Mouse (Mus musculus): Measurements from ENCODE around the gene Gabrr3.

The Gabrr3 gene

DNA sequence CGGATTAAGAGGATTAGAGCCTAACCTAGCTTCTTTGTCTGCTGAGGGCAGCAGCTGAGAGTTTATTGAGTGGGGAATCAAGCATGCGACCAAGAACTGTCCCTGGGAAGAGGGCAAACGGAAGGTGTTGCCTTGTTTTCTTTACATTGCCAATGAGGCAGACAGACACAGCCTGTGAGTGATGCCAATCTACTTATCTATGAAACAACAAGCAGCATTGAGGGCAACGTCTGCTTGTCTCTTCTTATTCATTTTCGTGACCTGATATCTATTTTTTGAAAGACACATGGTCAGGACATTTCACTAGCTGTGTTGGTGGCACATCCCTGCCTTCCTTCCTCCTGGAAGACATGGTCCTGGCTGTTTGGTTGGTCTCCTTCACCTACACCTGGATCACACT is at the start of gene Gabrr3:
Gene Gabrr3, plus strand, starts transcription at position 301 of the 400 bp plus-strand sequence.
- no peak for ATAC-seq (ENCODE audit: insufficient number of reproducible peaks, low FRiP score, low TSS enrichment)

GRCm38 (mm10) chr16:59363893-59364292 is 43.2 kb upstream of the Gabrr3 start, which contains the start of gene Olfr209:
Gene Olfr209 (minus strand): TSS chr16:59363993.
- ATAC-seq (ENCODE audit: insufficient number of reproducible peaks, low FRiP score, low TSS enrichment): no peak

DNA sequence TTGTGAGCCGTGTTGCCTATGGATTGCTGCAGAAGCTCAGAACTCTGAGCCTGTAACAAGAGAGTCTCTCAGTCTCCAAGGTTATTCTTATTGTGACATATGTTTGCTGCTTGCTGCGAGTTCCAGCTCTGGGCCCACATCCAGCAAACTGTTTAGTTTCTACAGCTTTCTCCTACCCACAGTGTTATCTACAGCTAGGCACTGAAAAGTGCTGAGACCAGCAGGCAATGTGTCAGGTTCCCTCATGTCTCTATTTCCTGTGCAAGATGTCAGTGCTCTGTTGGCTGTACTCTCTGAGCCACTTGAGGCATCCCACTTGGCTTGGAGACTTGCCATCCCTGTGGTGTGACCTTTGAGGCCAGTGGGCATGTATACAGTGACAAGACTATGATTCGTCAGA is 13.8 kb upstream of the Gabrr3 start:
- ATAC-seq (ENCODE audit: insufficient number of reproducible peaks, low FRiP score, low TSS enrichment): peak; percentile 98

- peak; percentile 58; the same call in 1 of the 2 replicates for ATAC-seq (ENCODE audit: insufficient number of reproducible peaks, low FRiP score, low TSS enrichment)
Measured at GRCm38 (mm10) chr16:59401102-59401501, 6.0 kb upstream of the Gabrr3 start.

GRCm38 (mm10) chr16:59401985-59402384 is 5.1 kb upstream of the Gabrr3 start:
- no peak for ATAC-seq (ENCODE audit: insufficient number of reproducible peaks, low FRiP score, low TSS enrichment)

DNA sequence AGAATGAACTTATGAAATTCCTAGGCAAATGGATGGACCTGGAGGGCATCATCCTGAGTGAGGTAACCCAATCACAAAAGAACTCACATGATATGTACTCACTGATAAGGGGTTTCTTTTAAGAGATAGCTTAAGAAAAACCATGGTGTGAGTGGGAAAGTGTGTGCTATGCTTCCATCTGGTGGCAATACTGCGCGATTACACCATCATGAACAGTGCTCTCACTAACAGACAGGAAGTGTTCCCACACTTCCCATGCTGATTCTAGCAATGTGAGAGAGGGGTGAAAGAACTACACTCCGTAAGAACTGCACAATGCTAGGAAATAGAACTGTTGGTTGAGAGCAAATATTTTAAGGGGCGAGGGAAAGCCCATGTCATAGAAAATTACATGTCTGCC is 3.4 kb upstream of the Gabrr3 start:
- ATAC-seq (ENCODE audit: insufficient number of reproducible peaks, low FRiP score, low TSS enrichment): no peak

GRCm38 (mm10) chr16:59404798-59405197 is 2.3 kb upstream of the Gabrr3 start:
- ATAC-seq (ENCODE audit: insufficient number of reproducible peaks, low FRiP score, low TSS enrichment): no peak

- ATAC-seq (ENCODE audit: insufficient number of reproducible peaks, low FRiP score, low TSS enrichment): no peak
Measured at GRCm38 (mm10) chr16:59409341-59409748, 2.2 kb downstream of the Gabrr3 start.

GRCm38 (mm10) chr16:59409800-59410199 is 2.7 kb downstream of the Gabrr3 start:
- no peak for ATAC-seq (ENCODE audit: insufficient number of reproducible peaks, low FRiP score, low TSS enrichment)

DNA sequence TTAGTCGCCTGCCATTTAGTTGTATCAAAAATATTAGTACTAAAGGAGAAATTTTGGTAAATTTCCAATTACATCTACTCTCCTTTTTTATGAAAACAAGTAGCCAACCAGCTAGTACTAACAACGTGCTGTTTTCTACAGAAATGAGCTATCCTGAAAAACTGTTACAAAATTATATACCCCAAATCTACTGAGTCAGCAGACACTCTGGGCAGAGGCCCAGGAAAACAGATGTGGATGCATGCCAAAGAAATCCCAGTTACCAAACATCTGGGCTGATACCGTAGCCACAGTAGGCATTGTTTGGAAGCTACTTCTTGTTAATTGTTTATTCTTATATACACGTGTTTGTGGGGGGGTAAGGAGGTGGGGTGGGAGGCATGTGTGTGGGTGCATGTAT is 6.3 kb downstream of the Gabrr3 start:
- no peak for ATAC-seq (ENCODE audit: insufficient number of reproducible peaks, low FRiP score, low TSS enrichment)

DNA sequence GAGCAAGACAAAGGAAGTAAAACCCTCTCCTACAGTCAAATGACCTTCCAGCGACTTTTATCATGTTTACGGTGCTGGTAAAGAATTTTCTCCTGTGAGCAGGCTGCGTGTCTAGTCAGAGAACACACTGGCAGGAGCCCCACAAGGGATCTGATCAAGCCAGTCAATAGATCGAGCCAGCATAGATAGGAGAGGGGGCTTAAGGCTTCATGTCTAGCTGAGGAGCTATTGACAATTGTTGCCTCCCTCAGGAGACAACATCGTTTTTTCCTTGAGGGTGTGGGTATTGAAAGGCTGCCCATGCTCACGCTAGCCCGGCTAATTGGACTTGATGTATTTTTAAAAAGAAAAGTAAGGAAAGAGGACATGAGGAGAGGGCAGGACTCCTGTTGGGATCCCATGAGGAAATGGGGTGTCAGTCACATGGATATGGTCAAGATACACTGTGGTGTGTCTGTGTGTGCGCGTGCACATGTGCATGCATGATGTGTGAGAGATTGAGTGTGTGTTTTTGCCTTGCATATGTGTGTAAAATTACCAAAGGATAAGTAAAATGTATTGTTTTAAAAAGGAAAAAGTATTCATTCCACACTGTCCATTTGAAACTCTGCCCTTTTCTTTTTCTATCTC is 13.2 kb downstream of the Gabrr3 start:
- ATAC-seq (ENCODE audit: insufficient number of reproducible peaks, low FRiP score, low TSS enrichment): 0 out of 2 replicates have a peak, but pooled peaks have one; percentile 36

GRCm38 (mm10) chr16:59420867-59421251 is 13.7 kb downstream of the Gabrr3 start:
- ATAC-seq (ENCODE audit: insufficient number of reproducible peaks, low FRiP score, low TSS enrichment): peak; percentile 86; the same call in 1 of the 2 replicates

DNA sequence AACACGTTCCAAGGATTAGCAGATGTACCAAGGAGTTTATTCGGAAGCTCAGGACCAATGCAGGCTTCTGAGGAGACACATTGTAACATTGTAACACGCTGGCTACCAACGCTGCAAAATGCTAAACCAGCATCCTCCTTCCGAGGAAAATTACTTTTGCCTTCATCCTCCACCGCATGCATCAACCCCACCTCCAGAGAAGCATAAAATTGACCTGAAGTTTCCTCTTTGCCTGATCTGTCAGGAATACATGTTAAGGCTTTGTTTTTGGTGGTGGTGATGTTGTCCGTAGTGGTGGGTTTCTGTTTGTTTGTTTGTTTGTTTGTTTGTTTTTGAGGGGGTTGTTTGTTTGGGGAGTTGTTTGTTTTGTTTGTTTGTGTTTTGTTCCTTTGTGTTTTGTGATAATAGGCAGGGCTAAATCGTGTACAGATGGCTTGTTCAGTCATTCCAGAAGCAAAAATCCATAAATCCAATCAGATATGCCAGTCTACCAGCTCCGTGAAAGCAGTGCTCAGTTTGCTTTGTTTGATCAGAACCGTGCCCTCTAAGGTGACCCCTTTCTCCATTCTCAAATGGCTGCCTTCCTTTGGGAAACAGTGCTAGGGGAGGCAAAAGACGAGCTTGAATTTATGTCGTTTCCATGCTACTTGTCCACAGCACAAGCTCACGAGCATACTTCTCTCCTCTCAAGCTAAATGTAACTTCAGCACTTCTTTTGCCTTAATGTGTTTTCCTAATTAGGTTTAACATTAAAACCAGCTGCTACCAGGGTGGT is 14.6 kb downstream of the Gabrr3 start:
- no peak for ATAC-seq (ENCODE audit: insufficient number of reproducible peaks, low FRiP score, low TSS enrichment)

- no peak for ATAC-seq (ENCODE audit: insufficient number of reproducible peaks, low FRiP score, low TSS enrichment)
Measured at GRCm38 (mm10) chr16:59427960-59428359, 20.8 kb downstream of the Gabrr3 start.

DNA sequence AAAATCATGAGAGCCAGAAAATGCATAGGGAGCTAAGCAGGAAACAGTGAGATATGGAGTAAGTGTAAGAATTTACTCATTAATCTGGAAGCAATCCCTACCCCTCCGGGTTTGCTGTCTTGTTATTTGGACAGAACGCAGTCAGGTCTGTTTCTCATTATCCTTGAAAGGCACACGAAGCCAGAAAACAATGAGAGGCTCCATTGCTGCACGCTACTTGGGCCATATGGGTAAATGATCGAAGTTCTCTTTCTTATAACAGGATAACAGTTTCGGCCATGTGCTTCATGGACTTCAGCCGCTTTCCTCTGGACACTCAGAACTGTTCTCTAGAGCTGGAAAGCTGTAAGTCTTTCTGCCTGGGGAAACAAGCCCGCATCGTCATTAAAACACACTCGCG is 26.0 kb downstream of the Gabrr3 start:
- no peak for ATAC-seq (ENCODE audit: insufficient number of reproducible peaks, low FRiP score, low TSS enrichment)

DNA sequence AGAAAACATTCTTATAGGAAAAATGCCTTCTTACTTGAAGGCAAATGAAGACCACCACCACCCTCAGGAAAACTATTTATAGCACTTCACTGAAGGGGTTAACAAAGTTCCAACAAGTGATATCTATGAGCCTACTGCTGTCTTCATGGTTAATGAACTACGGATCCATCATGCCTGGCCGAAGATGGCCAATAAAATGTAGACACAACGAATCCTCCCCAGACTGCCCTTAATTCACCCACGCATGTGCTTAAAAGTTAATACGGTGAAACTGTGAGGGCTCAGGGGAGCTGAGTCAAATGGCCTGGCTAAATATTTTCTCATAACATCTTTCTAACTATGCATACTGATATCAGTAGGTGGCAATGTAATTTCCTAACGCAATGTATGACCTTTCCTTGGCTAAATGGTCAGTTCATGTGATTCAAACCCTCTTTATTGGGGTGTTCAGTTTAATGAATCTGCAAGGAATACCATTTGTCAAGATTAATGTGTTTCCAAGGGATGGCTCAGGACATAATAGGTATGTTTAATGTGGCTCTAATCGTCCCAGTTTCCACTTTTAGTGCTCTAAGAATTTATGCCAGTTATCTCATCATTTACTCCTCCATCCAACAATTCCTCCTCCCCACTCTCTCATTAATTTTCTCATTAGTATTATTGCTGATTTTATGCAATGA is 37.9 kb downstream of the Gabrr3 start:
- ATAC-seq (ENCODE audit: insufficient number of reproducible peaks, low FRiP score, low TSS enrichment): no peak

DNA sequence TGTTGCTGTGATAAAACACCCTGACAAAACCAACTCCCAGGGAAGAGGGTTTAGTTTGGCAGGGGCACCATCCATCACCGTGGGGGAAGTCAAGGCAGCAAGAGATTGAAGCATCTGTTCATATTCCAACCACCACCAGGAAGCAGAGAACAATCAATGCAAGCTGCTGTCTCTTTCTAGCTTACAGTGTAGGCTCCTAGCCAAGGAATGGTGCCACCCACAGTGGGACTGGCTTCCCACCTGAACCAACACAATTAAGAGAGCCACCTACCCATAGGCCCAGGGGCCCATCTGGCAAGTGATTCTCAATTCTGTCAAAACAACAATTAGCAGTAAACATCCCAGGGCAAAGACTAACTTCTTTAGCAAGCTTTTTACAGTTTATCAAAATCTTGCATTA is 41.0 kb downstream of the Gabrr3 start:
- ATAC-seq (ENCODE audit: insufficient number of reproducible peaks, low FRiP score, low TSS enrichment): no peak

DNA sequence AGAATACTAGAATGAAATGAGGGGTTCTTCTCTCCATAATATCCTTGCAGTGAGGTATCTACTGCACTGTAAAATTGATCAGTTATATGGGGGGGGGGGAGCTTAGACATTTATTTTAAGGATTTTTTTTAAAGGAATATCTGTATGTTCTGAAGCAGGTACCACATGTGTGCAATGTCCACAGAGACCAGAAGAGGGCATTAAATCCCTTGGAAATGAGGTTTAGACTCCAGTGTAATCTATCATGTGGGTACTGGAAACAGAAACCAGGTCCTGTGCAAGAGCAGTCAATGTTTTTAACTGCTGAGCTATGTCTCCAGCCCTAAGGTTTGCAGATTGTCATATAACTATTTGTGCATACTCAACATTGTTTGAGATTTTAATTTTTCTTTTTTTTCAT is 42.0 kb downstream of the Gabrr3 start:
- no peak for ATAC-seq (ENCODE audit: insufficient number of reproducible peaks, low FRiP score, low TSS enrichment)

GRCm38 (mm10) chr16:59451813-59452212 is 44.7 kb downstream of the Gabrr3 start:
- ATAC-seq (ENCODE audit: insufficient number of reproducible peaks, low FRiP score, low TSS enrichment): no peak

GRCm38 (mm10) chr16:59459259-59459861 is 52.2 kb downstream of the Gabrr3 start:
- 0 out of 2 replicates have a peak, but pooled peaks have one; percentile 10 for ATAC-seq (ENCODE audit: insufficient number of reproducible peaks, low FRiP score, low TSS enrichment)

- ATAC-seq (ENCODE audit: insufficient number of reproducible peaks, low FRiP score, low TSS enrichment): no peak
Measured at GRCm38 (mm10) chr16:59463567-59463966, 56.4 kb downstream of the Gabrr3 start.
